Mouse (Mus musculus) adrenal gland (tissue): ENCODE data around the gene Trpv1.

Experiments
- intact Hi-C: fragments of 180-260 bp; cut with DNase I; formaldehyde crosslinking; loops from one replicate; pipeline ENCODE4 v1.15.1; 2025
- long read RNA-seq, 2 experiments: library from polyadenylated mRNA; unstranded; transcript quantifications; one replicate each; pipeline ENCODE4 v2.0.0; 2020; ENCODE audit warnings: borderline replicate concordance in 1 of 2; ENCODE audit not compliant: insufficient replicate concordance in 1 of 2

Gene Trpv1
- long read RNA-seq, experiment 1, result 0 reads
- long read RNA-seq, experiment 2, result 0 reads

GRCm38 (mm10) chr11:73233992-73234391 lies at the start of gene Trpv1:
Gene Trpv1, plus strand, starts transcription at chr11:73234292.
- intact Hi-C loops, result no loop called here

- intact Hi-C loops, result no loop called here
These were observed 48.0 kb upstream of the Trpv1 start for GRCm38 (mm10) chr11:73185872-73186615.

- intact Hi-C loops, result no loop called here
These were observed 46.9 kb upstream of the Trpv1 start for GRCm38 (mm10) chr11:73187231-73187630.

GRCm38 (mm10) chr11:73193047-73193446 lies 41.0 kb upstream of the Trpv1 start:
- intact Hi-C loops, result no loop called here

GRCm38 (mm10) chr11:73194444-73194843 lies 39.6 kb upstream of the Trpv1 start:
- intact Hi-C loops, result no loop called here

- intact Hi-C loops, result no loop called here
These were observed 35.9 kb upstream of the Trpv1 start for GRCm38 (mm10) chr11:73198190-73198589.

GRCm38 (mm10) chr11:73198603-73199229 lies 35.4 kb upstream of the Trpv1 start, which contains the start of gene Ctns:
Gene Ctns, minus strand, starts transcription at chr11:73199042.
- intact Hi-C loops, result no loop called here

- intact Hi-C loops, result no loop called here
These were observed 34.8 kb upstream of the Trpv1 start, which contains the start of gene Shpk for GRCm38 (mm10) chr11:73199230-73199712. Gene Shpk, plus strand, starts transcription at chr11:73199460.

- intact Hi-C loops, result no loop called here
These were observed 34.2 kb upstream of the Trpv1 start for GRCm38 (mm10) chr11:73199879-73200278.

GRCm38 (mm10) chr11:73201021-73201420 lies 33.1 kb upstream of the Trpv1 start:
- intact Hi-C loops, result no loop called here

- intact Hi-C loops, result no loop called here
These were observed 32.5 kb upstream of the Trpv1 start for GRCm38 (mm10) chr11:73201597-73201996.

- intact Hi-C loops, result no loop called here
These were observed 30.2 kb upstream of the Trpv1 start for GRCm38 (mm10) chr11:73203895-73204294.

- intact Hi-C loops, result no loop called here
These were observed 28.9 kb upstream of the Trpv1 start for GRCm38 (mm10) chr11:73205194-73205593.

GRCm38 (mm10) chr11:73207621-73208020 lies 26.5 kb upstream of the Trpv1 start:
- intact Hi-C loops, result no loop called here

GRCm38 (mm10) chr11:73213956-73214355 lies 20.1 kb upstream of the Trpv1 start:
- intact Hi-C loops, result no loop called here

GRCm38 (mm10) chr11:73219671-73220070 lies 14.4 kb upstream of the Trpv1 start:
- intact Hi-C loops, result loop anchor here (10.0 kb wide), 1 partner anchor 1155 kb away; no protein-coding TSS in a partner anchor

GRCm38 (mm10) chr11:73220651-73221050 lies 13.4 kb upstream of the Trpv1 start:
- intact Hi-C loops, result loop anchor here (10.0 kb wide), 1 partner anchor 1154 kb away; no protein-coding TSS in a partner anchor

GRCm38 (mm10) chr11:73222846-73223245 lies 11.2 kb upstream of the Trpv1 start:
- intact Hi-C loops, result loop anchor here (10.0 kb wide), 1 partner anchor 1152 kb away; no protein-coding TSS in a partner anchor

- intact Hi-C loops, result loop anchor here (10.0 kb wide), 1 partner anchor 1151 kb away; no protein-coding TSS in a partner anchor
These were observed 10.1 kb upstream of the Trpv1 start for GRCm38 (mm10) chr11:73223966-73224365.

GRCm38 (mm10) chr11:73225856-73226255 lies 8.2 kb upstream of the Trpv1 start:
- intact Hi-C loops, result loop anchor here (10.0 kb wide), 1 partner anchor 1149 kb away; no protein-coding TSS in a partner anchor

- intact Hi-C loops, result loop anchor here (10.0 kb wide), 1 partner anchor 1146 kb away; no protein-coding TSS in a partner anchor
These were observed 5.2 kb upstream of the Trpv1 start for GRCm38 (mm10) chr11:73228881-73229280.

- intact Hi-C loops, result no loop called here
These were observed 4.0 kb upstream of the Trpv1 start for GRCm38 (mm10) chr11:73230081-73230480.
